Mouse (Mus musculus): Measurements from ENCODE around the gene Csrp3. TPM values are rescaled to one million over a fixed set of nuclear protein-coding genes. Genes with fewer than 3 reads are reported as not detected.

Csrp3 gene
- total and polyA plus RNA-seq, 3 experiments, result 0.17 to 0.81 TPM; not detected in 1

- TF ChIP-seq POLR2A (IDR thresholded peaks at IDR 0.05; ENCODE audit: control insufficient read depth in 1 of 2, insufficient read depth in 1 of 2, low read depth in 1 of 2, low read length in 2 of 2, poor library complexity in 1 of 2), result no peak
Measured at GRCm38 (mm10) chr7:48790117-48790516, 57.7 kb downstream of the Csrp3 start (continued).

- Histone ChIP-seq H3K36me3 (ENCODE audit: control insufficient read depth in 1 of 2, insufficient read depth in 2 of 2, low read length in 2 of 2) (peaks cover 7 to 29% of the 10 kb centered on the region in 2 experiments), H3K27me3 (ENCODE audit: control insufficient read depth in 1 of 2, insufficient read depth in 2 of 2, low read length in 2 of 2) (no peaks in the 10 kb centered on the region), H3K27ac (ENCODE audit: control insufficient read depth, low read depth, low read length) (peak within 1 kb of the TSS; percentile 60), H3K79me2 (ENCODE audit: control insufficient read depth, insufficient read depth, low read length, poor library complexity) (peaks cover 19% of the 10 kb centered on the region), H3K9ac (ENCODE audit: control insufficient read depth, low read depth, low read length, poor library complexity, severe bottlenecking) (peak within 1 kb of the TSS; percentile 86), H3K4me1 (ENCODE audit: control insufficient read depth in 1 of 2, insufficient read depth in 2 of 2, low read length in 2 of 2) (peaks cover 13 to 16% of the 10 kb centered on the region in 2 experiments), H3K9me3 (replicated peaks; ENCODE audit: insufficient read depth, low read length) (no peaks in the 10 kb centered on the region), H3K4me3 (ENCODE audit: control insufficient read depth in 1 of 2, insufficient read depth in 1 of 2, low read depth in 2 of 2, low read length in 2 of 2) (peak within 1 kb of the TSS; percentile 95 to 98)
- DNase-seq (ENCODE audit: low read depth, low spot score), result peak; percentile 97
- TF ChIP-seq TAL1 (IDR thresholded peaks at IDR 0.05; ENCODE audit: low read length) (no peak), MAX (IDR thresholded peaks at IDR 0.05; ENCODE audit: low read length) (peak; percentile 44), E2F4 (IDR thresholded peaks at IDR 0.05; ENCODE audit: borderline replicate concordance, low read depth, low read length) (no peak), JUND (IDR thresholded peaks at IDR 0.05; ENCODE audit: low read depth, low read length) (no peak), EP300 (IDR thresholded peaks at IDR 0.05; ENCODE audit: low read depth in 1 of 2, low read length in 2 of 2) (no peak), MYC (IDR thresholded peaks at IDR 0.05; ENCODE audit: low read depth, low read length) (no peak), SMC3 (IDR thresholded peaks at IDR 0.05; ENCODE audit: low read depth, low read length) (no peak), RAD21 (IDR thresholded peaks at IDR 0.05; ENCODE audit: low read depth, low read length) (no peak), USF2 (IDR thresholded peaks at IDR 0.05; ENCODE audit: borderline replicate concordance in 1 of 2, insufficient read depth in 1 of 2, low read depth in 1 of 2, low read length in 2 of 2) (no peak), CHD1 (IDR thresholded peaks at IDR 0.05; ENCODE audit: low read depth, low read length) (no peak), POLR2AphosphoS5 (IDR thresholded peaks at IDR 0.05; ENCODE audit: borderline replicate concordance, low read depth, low read length) (no peak), RCOR1 (IDR thresholded peaks at IDR 0.05; ENCODE audit: low read depth, low read length) (no peak), USF1 (IDR thresholded peaks at IDR 0.05; ENCODE audit: low read depth, low read length) (no peak; the same call in 1 of the 2 replicates), MAZ (IDR thresholded peaks at IDR 0.05; ENCODE audit: low read depth, low read length) (no peak), BHLHE40 (IDR thresholded peaks at IDR 0.05; ENCODE audit: borderline replicate concordance, low read depth, low read length) (no peak), POLR2A (IDR thresholded peaks at IDR 0.05; ENCODE audit: control insufficient read depth in 1 of 2, insufficient read depth in 1 of 2, low read depth in 1 of 2, low read length in 2 of 2, poor library complexity in 1 of 2) (peak; percentile 93 to 95), TCF12 (IDR thresholded peaks at IDR 0.05; ENCODE audit: low read depth, low read length) (no peak; the same call in 1 of the 2 replicates), SIN3A (IDR thresholded peaks at IDR 0.05; ENCODE audit: low read length) (peak; percentile 67), KAT2A (conservative IDR thresholded peaks at IDR 0.05; ENCODE audit: low read depth, low read length) (no peak), HCFC1 (IDR thresholded peaks at IDR 0.05; ENCODE audit: low read depth, low read length) (peak; percentile 73), ZMIZ1 (IDR thresholded peaks at IDR 0.05; ENCODE audit: low read depth, low read length) (peak; percentile 64; the same call in 1 of the 2 replicates), CTCF (IDR thresholded peaks at IDR 0.05 in 2 of 3, conservative IDR thresholded peaks at IDR 0.05 in 1 of 3; ENCODE audit: control insufficient read depth in 1 of 3, insufficient read depth in 1 of 3, low read depth in 2 of 3, low read length in 3 of 3, poor library complexity in 1 of 3, severe bottlenecking in 1 of 3) (no peak), NELFE (IDR thresholded peaks at IDR 0.05; ENCODE audit: low read depth, low read length) (peak; percentile 94), MAFK (IDR thresholded peaks at IDR 0.05; ENCODE audit: borderline replicate concordance, low read depth, low read length) (no peak), POLR2AphosphoS2 (IDR thresholded peaks at IDR 0.05; ENCODE audit: low read length) (peak; percentile 73), CHD2 (IDR thresholded peaks at IDR 0.05; ENCODE audit: low read length) (peak; percentile 29; the same call in 1 of the 2 replicates), ETS1 (IDR thresholded peaks at IDR 0.05; ENCODE audit: low read depth, low read length) (no peak), GABPA (IDR thresholded peaks at IDR 0.05; ENCODE audit: low read depth, low read length) (no peak), ELF1 (IDR thresholded peaks at IDR 0.05; ENCODE audit: low read depth, low read length) (peak; percentile 92), MXI1 (IDR thresholded peaks at IDR 0.05; ENCODE audit: low read depth, low read length) (peak; percentile 85), MYB (IDR thresholded peaks at IDR 0.05; ENCODE audit: low read depth, low read length) (no peak), NRF1 (IDR thresholded peaks at IDR 0.05; ENCODE audit: insufficient read depth, low read depth, low read length, poor library complexity, severe bottlenecking) (0 out of 2 replicates have a peak, but pooled peaks have one; percentile 32), MEF2A (IDR thresholded peaks at IDR 0.05; ENCODE audit: extremely low read depth, insufficient replicate concordance, low read depth, low read length, poor library complexity, severe bottlenecking) (no peak)
Measured at GRCm38 (mm10) chr7:48788851-48789572, 58.8 kb downstream of the Csrp3 start, which contains the start of gene Zdhhc13. Gene Zdhhc13, plus strand, starts transcription at chr7:48789003.
